Mouse (Mus musculus) heart, embryonic 11.5 days (tissue): ENCODE results near the gene Clec1a. TPM values are rescaled to one million over a fixed set of nuclear protein-coding genes. Genes with fewer than 3 reads are reported as not detected.

Experiments used
- ATAC-seq: fragments of 200-750 bp; cut with Nextera tagmentation; replicated peaks from 2 replicates; pipeline ENCODE4 v1.8.0; 2017; ENCODE audit warnings: moderate library complexity; ENCODE audit not compliant: insufficient number of reproducible peaks, low FRiP score, low TSS enrichment
- H3K27ac ChIP-seq: fragments of 300-500 bp; sonication (generic); 2 replicates; pipeline ENCODE4 v1.5.1; 2014; ENCODE audit warnings: mild to moderate bottlenecking, low read depth, low read length
- H3K27me3 ChIP-seq: fragments of 300-500 bp; sonication (generic); 2 replicates; pipeline ENCODE4 v1.6.1; 2014; ENCODE audit warnings: mild to moderate bottlenecking, low read length, mixed read lengths; ENCODE audit not compliant: control insufficient read depth, insufficient read depth
- H3K36me3 ChIP-seq: fragments of 300-500 bp; sonication (generic); 2 replicates; pipeline ENCODE4 v1.6.1; 2014; ENCODE audit warnings: mild to moderate bottlenecking, low read length, moderate library complexity, mixed read lengths; ENCODE audit not compliant: control insufficient read depth, insufficient read depth
- H3K4me1 ChIP-seq: fragments of 300-500 bp; sonication (generic); 2 replicates; pipeline ENCODE4 v1.6.1; 2014; ENCODE audit warnings: low read length; ENCODE audit not compliant: control insufficient read depth, insufficient read depth
- H3K4me2 ChIP-seq: fragments of 300-500 bp; sonication (generic); 2 replicates; pipeline ENCODE4 v1.6.1; 2014; ENCODE audit warnings: mild to moderate bottlenecking, moderate library complexity
- H3K4me3 ChIP-seq: fragments of 300-500 bp; sonication (generic); 2 replicates; pipeline ENCODE4 v1.5.1; 2014; ENCODE audit warnings: low read depth, low read length
- H3K9ac ChIP-seq: fragments of 300-500 bp; sonication (generic); 2 replicates; pipeline ENCODE4 v1.6.1; 2014; ENCODE audit warnings: mild to moderate bottlenecking, low read depth, low read length, moderate library complexity
- H3K9me3 ChIP-seq: fragments of 300-500 bp; sonication (generic); replicated peaks from 2 replicates; pipeline ENCODE4 v1.6.1; 2016; ENCODE audit warnings: low read length; ENCODE audit not compliant: control insufficient read depth
- WGBS: fragments of 180-500 bp; shearing (Covaris S2); extraction: QIAGEN DNeasy Blood & Tissue Kit; methylation state at CpG from one replicate; pipeline ENCODE4 v1.1.7; 2014; ENCODE audit not compliant: insufficient replicate concordance; 5-methylcytosine and 5-hydroxymethylcytosine counted together
- polyA plus RNA-seq: library from polyadenylated mRNA; unstranded; fragments of >200 nt; fragmentation: Nextera tagmentation; extraction: Ambion mirVana; gene quantifications from 2 replicates; pipeline ENCODE4 v1.2.1, GENCODE M21; 2014

Gene Clec1a
- polyA plus RNA-seq, 1 experiment from 2014 or later: 0.86 TPM

- Histone ChIP-seq H3K4me2 (no peak overlapping the region), H3K9ac (no peak overlapping the region), H3K9me3 (no peaks in the 10 kb centered on the region), H3K4me1 (0 out of 2 replicates have a peak, but pooled peaks cover 3% of the 10 kb centered on the region), H3K36me3 (no peaks in the 10 kb centered on the region), H3K27me3 (no peaks in the 10 kb centered on the region), H3K27ac (no peak overlapping the region), H3K4me3 (no peak overlapping the region)
- no peak for ATAC-seq
- 82% methylated on average over 3 of the region's 3 CpGs for WGBS
Observed at GRCm38 (mm10) chr6:129422311-129422710, 29.5 kb downstream of the Clec1a start.

- 88% methylated on average over 1 of the region's 1 CpGs for WGBS
- Histone ChIP-seq H3K4me3 (no peak overlapping the region), H3K4me2 (no peak overlapping the region), H3K36me3 (no peaks in the 10 kb centered on the region), H3K27ac (no peak overlapping the region), H3K4me1 (no peaks in the 10 kb centered on the region), H3K9me3 (no peaks in the 10 kb centered on the region), H3K9ac (no peak overlapping the region), H3K27me3 (no peaks in the 10 kb centered on the region)
- ATAC-seq: no peak
Observed at GRCm38 (mm10) chr6:129414177-129414576, 37.6 kb downstream of the Clec1a start.

- H3K4me3 ChIP-seq: no peak within 1 kb of the TSS
- no peaks in the 10 kb centered on the region for H3K9me3 ChIP-seq
- ATAC-seq: no peak
- H3K4me2 ChIP-seq: no peak within 1 kb of the TSS
- H3K4me1 ChIP-seq: no peaks in the 10 kb centered on the region; the same call in 1 of the 2 replicates
- no peak within 1 kb of the TSS for H3K9ac ChIP-seq
- 79% methylated on average over 2 of the region's 2 CpGs for WGBS
- H3K36me3 ChIP-seq: no peaks in the 10 kb centered on the region
- no peak within 1 kb of the TSS for H3K27ac ChIP-seq
- no peaks in the 10 kb centered on the region for H3K27me3 ChIP-seq
Observed at GRCm38 (mm10) chr6:129408562-129408961, 43.2 kb downstream of the Clec1a start, which contains the start of gene Clec9a. Clec9a (plus strand) TSS chr6:129408862.

GRCm38 (mm10) chr6:129407324-129407723, 44.5 kb downstream of the Clec1a start:
- no peak overlapping the region for H3K9ac ChIP-seq
- no peaks in the 10 kb centered on the region for H3K9me3 ChIP-seq
- no peak for ATAC-seq
- WGBS: 34% methylated on average over 2 of the region's 2 CpGs
- no peaks in the 10 kb centered on the region for H3K36me3 ChIP-seq
- no peak overlapping the region for H3K4me3 ChIP-seq
- no peaks in the 10 kb centered on the region; the same call in 1 of the 2 replicates for H3K4me1 ChIP-seq
- H3K27me3 ChIP-seq: no peaks in the 10 kb centered on the region
- no peak overlapping the region for H3K27ac ChIP-seq
- no peak overlapping the region for H3K4me2 ChIP-seq

GRCm38 (mm10) chr6:129405999-129406398, 45.8 kb downstream of the Clec1a start:
- H3K4me3 ChIP-seq: no peak overlapping the region
- no peaks in the 10 kb centered on the region; the same call in 1 of the 2 replicates for H3K4me1 ChIP-seq
- H3K9me3 ChIP-seq: no peaks in the 10 kb centered on the region
- no peaks in the 10 kb centered on the region for H3K36me3 ChIP-seq
- no peak for ATAC-seq
- H3K27me3 ChIP-seq: no peaks in the 10 kb centered on the region
- no peak overlapping the region for H3K9ac ChIP-seq
- no peak overlapping the region for H3K27ac ChIP-seq
- H3K4me2 ChIP-seq: no peak overlapping the region

GRCm38 (mm10) chr6:129403391-129403790, 48.4 kb downstream of the Clec1a start:
- Histone ChIP-seq H3K9me3 (no peaks in the 10 kb centered on the region), H3K36me3 (no peaks in the 10 kb centered on the region), H3K9ac (no peak overlapping the region), H3K27me3 (no peaks in the 10 kb centered on the region), H3K27ac (no peak overlapping the region), H3K4me3 (no peak overlapping the region), H3K4me1 (peaks cover 3% of the 10 kb centered on the region; the same call in 1 of the 2 replicates), H3K4me2 (no peak overlapping the region)
- 85% methylated on average over 6 of the region's 6 CpGs for WGBS
- ATAC-seq: no peak

GRCm38 (mm10) chr6:129402404-129402803, 49.4 kb downstream of the Clec1a start:
- H3K27ac ChIP-seq: no peak overlapping the region
- no peak overlapping the region for H3K4me3 ChIP-seq
- H3K9me3 ChIP-seq: no peaks in the 10 kb centered on the region
- H3K36me3 ChIP-seq: no peaks in the 10 kb centered on the region
- ATAC-seq: no peak
- no peaks in the 10 kb centered on the region for H3K27me3 ChIP-seq
- peaks cover 3% of the 10 kb centered on the region; the same call in 1 of the 2 replicates for H3K4me1 ChIP-seq
- WGBS: 86% methylated on average over 2 of the region's 2 CpGs
- H3K9ac ChIP-seq: no peak overlapping the region
- H3K4me2 ChIP-seq: no peak overlapping the region

- ATAC-seq: no peak
- Histone ChIP-seq H3K9ac (no peak overlapping the region), H3K27ac (no peak overlapping the region), H3K36me3 (no peaks in the 10 kb centered on the region), H3K27me3 (no peaks in the 10 kb centered on the region), H3K9me3 (no peaks in the 10 kb centered on the region), H3K4me2 (no peak overlapping the region), H3K4me1 (0 out of 2 replicates have a peak, but pooled peaks cover 3% of the 10 kb centered on the region), H3K4me3 (no peak overlapping the region)
- WGBS: 48% methylated on average over 6 of the region's 6 CpGs
Observed at GRCm38 (mm10) chr6:129399945-129400344, 51.9 kb downstream of the Clec1a start.

GRCm38 (mm10) chr6:129396997-129397396, 54.8 kb downstream of the Clec1a start, which contains the start of gene Clec1b:
Clec1b (plus strand) TSS chr6:129397297.
- no peak for ATAC-seq
- no peak within 1 kb of the TSS for H3K9ac ChIP-seq
- no peak within 1 kb of the TSS for H3K27ac ChIP-seq
- 61% methylated on average over 8 of the region's 8 CpGs for WGBS
- H3K4me2 ChIP-seq: no peak within 1 kb of the TSS
- H3K4me3 ChIP-seq: no peak within 1 kb of the TSS
- no peaks in the 10 kb centered on the region for H3K27me3 ChIP-seq
- no peaks in the 10 kb centered on the region for H3K9me3 ChIP-seq
- H3K4me1 ChIP-seq: 0 out of 2 replicates have a peak, but pooled peaks cover 3% of the 10 kb centered on the region
- no peaks in the 10 kb centered on the region for H3K36me3 ChIP-seq
